Mouse (Mus musculus) testis, adult 2 months (tissue): ENCODE measurements around the gene Cdk6.

Source experiments
- CTCF ChIP-seq: fragments of 200-500 bp; IDR thresholded peaks from 2 replicates; pipeline ENCODE4 v1.5.1; 2012; ENCODE audit warnings: low read depth, mild to moderate bottlenecking, inconsistent platforms, low read length, moderate library complexity; ENCODE audit not compliant: control insufficient read depth, insufficient read depth, insufficient replicate concordance
- POLR2A ChIP-seq: fragments of 200-500 bp; IDR thresholded peaks from 2 replicates; pipeline ENCODE4 v1.6.1; 2012; ENCODE audit warnings: low read depth, mild to moderate bottlenecking, inconsistent platforms, low read length, moderate library complexity; ENCODE audit not compliant: control insufficient read depth

DNA sequence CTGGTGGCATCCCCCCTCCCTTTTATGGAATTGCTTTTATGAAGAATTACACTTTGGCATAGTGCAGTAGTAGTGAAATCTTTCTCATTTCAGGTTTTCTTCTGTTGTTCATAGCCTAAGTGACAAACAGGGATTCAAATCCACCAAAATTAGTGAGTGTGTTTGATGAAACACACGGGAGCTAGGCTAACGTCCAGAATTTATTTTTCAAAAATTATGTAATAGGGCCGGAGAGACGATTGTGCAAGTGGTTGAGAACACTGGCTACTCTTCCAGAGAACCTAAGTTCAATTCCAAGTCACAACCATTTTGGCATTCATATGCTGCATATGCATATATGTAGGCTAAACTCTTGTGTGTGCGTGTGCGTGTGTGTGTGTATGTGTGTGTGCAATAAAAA, 16.2 kb downstream of the Cdk6 start:
- TF ChIP-seq CTCF (no peak), POLR2A (no peak)
